Mouse (Mus musculus) kidney, adult 2 months (tissue): Measurements from ENCODE around the gene Slc25a13.

ENCODE experiments used
- CTCF ChIP-seq: fragments of 200-500 bp; conservative IDR thresholded peaks from 2 replicates; pipeline ENCODE4 v1.5.1; 2011; ENCODE audit warnings: low read depth, mild to moderate bottlenecking, control low read depth, low read length, moderate library complexity, mixed read lengths; ENCODE audit not compliant: insufficient read depth, insufficient read length
- POLR2A ChIP-seq: fragments of 200-500 bp; IDR thresholded peaks from one replicate; pipeline ENCODE4 v1.6.1; 2011; ENCODE audit warnings: low read depth, low read length, control low read depth

DNA sequence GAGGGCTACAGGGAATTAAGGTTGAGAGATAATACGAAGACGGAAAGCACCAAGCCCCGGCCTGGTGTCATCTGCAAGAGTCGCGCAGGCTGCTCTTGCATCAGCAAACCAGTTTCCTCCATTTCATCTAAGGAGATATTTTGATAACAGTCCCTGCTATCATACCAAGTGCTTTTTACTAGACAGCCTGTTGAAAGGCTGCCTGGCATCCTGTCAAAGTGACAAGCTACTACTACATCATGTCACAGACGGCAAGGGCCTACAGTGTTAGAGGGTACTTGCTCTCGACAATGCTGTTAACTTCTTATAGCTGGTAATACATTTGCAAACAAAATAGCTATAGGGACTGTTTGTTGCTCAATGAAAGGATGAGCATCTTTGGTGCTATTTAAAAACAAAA is 145.9 kb downstream of the Slc25a13 start:
- no peak for TF ChIP-seq POLR2A
- no peak for TF ChIP-seq CTCF
